Mouse (Mus musculus) leukemia stem cell, adult 10-12 weeks (primary cell): ENCODE results near the gene Zc3h6. TPM values are rescaled to one million over a fixed set of nuclear protein-coding genes. Genes with fewer than 3 reads are reported as not detected.

Experiments used
- polyA plus RNA-seq: library from polyadenylated mRNA; stranded (reverse); fragments of >175 nt; gene quantifications from 2 replicates; pipeline ENCODE4 v1.2.3, GENCODE M21; 2012; ENCODE audit warnings: low replicate concordance

Zc3h6 gene
- polyA plus RNA-seq: 6.3 and 8.7 TPM in 2 replicates

DNA sequence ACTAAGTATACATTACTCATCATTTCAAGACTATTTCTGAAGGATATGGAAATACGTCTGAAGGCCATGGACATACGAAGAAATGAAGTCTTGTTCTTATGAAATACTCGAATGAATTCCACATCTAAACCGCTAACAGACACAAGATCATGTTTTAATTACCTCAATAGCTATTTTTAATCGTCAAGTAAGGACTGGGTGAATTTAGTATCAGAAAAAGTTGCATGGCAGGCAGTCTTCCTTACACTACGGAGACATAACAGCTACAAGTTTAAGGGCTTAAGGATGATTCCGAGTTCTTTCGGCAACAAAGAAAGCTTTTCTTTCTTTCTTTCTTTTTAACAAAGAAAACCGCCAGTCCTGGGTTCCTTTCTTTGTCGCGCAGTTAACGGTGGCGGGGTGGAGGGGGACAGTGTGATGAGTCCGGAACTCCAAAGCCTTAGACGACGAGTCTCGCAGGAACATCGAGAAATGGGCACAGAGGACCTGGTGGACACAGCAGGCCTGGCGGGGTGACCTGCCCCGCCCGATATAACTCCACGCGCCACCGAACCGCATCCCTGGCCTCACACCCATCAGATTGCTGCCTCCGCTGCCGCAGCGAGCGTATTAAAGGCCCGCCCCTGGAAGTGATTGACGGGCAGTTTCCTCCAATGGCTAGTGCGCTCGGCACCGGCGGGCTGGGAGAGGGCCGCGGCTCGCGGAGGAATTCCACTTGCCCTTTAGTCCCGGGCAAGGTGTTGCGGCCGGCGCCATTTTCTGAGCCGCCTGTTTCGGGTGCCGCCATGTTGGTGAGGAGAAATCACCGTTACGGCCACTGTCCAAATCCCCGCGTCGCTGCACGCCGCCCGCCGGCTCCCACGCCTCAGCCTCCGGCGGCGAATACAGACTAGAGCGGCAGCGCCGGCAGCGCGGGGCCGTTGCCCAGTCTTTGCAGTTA, at the start of gene Zc3h6:
Gene Zc3h6 (plus strand): TSS at position 762 of the 940 bp plus-strand sequence.

DNA sequence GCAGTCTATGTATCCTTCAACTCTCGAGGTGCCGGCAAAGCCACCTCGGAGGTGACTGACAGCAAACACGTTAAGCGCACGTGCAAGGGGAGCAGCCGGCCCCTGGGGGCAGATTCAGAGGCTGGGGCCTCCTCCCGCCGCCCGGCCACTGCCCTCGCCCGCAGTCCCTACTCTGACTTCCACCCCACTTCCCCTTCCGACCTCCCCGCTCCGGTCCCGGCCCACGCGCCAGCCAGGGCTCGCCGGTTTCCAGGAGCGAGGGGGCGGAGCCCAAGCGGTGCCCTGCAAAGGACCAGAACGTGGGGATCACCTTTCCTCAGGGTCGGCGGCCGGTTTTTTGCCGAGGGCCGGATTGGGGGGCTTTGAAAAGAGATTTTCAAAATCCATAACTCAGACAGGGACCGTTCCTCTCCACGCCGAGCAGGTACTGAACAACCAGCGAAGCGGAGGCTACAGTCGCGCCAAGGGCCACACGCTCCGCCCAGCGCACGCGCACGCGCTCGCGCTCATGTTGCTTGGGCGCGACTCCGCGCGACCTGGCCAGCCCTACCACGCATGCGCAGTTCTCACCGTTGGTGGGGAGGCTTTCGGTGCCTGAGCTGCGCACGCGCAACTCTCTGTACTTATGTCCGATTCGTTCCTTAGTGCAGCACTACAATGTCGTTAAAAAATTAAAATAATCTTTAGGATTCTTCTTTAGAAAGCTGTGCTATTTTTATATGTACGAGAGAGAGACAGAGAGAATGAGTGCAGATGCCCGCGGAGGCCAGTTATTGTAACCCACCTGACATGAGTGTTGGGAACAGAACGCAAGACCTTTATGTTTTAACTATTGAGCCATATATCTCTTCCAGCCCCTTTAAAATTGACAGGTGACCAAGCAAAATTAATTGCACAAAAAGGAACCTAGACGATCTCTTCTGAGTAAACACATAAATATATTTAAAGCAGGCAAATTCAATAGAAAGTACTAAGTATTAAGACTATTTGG, 23.4 kb upstream of the Zc3h6 start, which contains the start of gene Zc3h8:
Gene Zc3h8 (minus strand): TSS at position 540 of the 991 bp plus-strand sequence.

DNA sequence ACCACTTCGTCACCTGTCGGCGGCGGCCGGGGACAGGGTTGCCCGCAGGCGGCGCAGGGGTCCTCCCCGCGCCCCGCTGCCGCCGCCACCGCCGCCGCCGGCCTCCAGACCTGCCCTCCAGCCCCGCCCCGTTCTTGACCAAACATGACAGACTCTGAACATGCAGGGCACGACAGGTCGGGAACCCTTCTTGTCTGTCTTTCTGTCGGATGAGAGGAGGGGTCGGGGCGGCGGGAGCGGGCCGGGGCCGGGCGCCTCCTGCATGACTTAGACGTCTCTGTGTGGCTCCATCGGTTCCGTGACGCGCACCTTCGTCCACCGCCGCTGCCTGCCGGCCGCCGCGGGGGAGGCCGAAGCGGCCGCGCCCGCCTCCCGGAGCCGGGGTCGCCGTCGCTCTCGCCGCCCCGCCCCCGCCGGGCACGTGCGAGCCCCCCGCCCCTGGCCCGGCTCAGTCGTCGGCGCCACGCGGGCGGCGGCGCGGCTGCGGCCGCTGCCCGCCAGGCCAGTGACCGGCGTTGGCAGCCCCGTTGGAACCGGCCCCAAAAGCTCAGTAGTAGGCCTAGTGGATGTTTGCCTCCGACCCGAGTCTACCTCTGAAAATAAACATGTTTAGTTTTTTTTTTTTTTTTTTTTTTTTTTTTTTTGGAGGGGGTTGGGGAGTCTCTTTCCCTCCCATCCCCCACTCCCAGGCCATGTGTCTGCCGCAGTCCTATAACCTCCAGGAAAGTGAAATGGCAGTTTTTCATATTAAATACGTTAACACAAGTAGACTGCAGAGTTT, 649 bp downstream of the Zc3h6 start, which contains the start of gene Gm10762:
Gene Gm10762 (minus strand): TSS at position 65 of the 781 bp plus-strand sequence.

DNA sequence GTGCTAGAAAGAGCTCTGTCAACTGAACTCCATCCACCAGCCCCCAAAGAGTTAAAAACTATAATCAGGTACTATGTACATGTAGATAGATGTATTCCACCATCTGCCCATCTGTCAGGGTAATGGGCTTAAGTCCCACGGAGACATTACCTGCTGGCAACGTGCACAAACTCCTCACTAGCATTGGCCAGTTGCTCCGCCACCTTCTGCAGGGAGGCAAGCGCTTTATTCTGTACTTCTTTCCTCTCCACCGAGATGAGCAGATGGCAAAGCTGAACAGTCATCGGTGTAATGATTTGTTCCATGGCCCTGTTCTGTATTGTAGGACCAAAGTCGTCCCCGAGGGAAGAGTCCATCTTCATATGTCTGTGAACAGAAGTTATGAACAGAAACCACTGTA, 80.6 kb downstream of the Zc3h6 start, which contains the start of gene Vinac1:
Gene Vinac1 (minus strand): TSS at position 362 of the 400 bp plus-strand sequence.

DNA sequence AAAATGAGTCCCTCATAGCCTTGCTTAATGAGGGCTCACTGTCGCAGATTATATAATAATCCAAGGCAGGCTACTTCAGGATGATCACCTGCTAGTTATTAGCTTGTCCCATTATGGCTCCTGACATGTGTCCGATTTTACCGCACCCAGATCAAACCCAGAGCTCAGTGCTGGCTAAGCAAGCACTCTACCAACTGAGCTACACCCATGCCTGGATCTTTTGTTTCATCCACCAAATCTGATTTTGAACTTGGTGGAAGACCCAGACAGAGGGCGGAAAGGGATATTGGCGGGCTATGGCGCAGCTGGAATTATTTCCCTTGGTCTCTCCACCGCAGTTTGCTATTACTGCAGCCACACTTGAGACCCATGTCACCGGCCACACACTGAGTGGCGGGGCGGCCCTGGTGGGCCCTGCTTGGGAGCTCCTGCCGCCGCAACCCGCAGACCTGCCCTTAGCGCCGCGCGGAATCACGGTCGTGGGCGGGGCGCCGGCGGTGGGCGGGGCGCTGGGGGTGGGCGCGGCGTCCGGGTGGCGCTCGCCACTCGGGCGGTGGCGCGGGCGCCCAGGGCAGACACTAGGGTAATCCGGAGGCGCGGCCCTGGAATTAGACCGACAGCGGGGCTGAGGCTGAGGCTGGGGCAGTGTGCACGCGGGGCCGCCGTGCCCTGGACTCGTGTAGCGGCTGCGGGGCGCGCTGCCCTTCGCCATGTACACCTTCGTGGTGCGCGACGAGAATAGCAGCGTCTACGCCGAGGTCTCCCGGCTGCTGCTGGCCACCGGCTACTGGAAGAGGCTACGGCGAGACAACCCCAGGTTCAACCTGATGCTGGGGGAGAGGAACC, 98.5 kb downstream of the Zc3h6 start, which contains the start of gene Ttl:
Gene Ttl (plus strand): TSS at position 506 of the 846 bp plus-strand sequence.

Other genes starting within 250 kb of the Zc3h6 start
- gene Tmem87b, start 149.3 kb upstream of the Zc3h6 start, polyA plus RNA-seq: 1.9 and 3.7 TPM in 2 replicates
- not detected in 2 replicates for gene Fbln7, start 104.4 kb upstream of the Zc3h6 start, polyA plus RNA-seq
- 0.28 TPM in 1 of 2 replicates, not detected in the other for gene Zc3h8, start 23.3 kb upstream of the Zc3h6 start, polyA plus RNA-seq
- 4.6 and 5.4 TPM in 2 replicates for gene Gm10762, start 323 bp downstream of the Zc3h6 start, polyA plus RNA-seq
- not detected in 2 replicates for gene Vinac1, start 80.8 kb downstream of the Zc3h6 start, polyA plus RNA-seq
- gene Ttl, start 98.5 kb downstream of the Zc3h6 start, polyA plus RNA-seq: 0.56 and 0.69 TPM in 2 replicates
- gene Polr1b, start 133.6 kb downstream of the Zc3h6 start, polyA plus RNA-seq: 14.1 and 21.1 TPM in 2 replicates
- gene Chchd5, start 162.3 kb downstream of the Zc3h6 start, polyA plus RNA-seq: 0.74 and 12.8 TPM in 2 replicates
- 49.9 and 52.8 TPM in 2 replicates for gene Slc20a1, start 231.4 kb downstream of the Zc3h6 start, polyA plus RNA-seq